Mouse (Mus musculus) CD4-positive helper T cell, adult 2 months (primary cell): Measurements from ENCODE around the gene Coasy.
"Not testable (repeated sequence)": the region's sequence is repeated elsewhere in the genome, so short reads cannot be mapped to it uniquely, and the experiment has no call there.

Experiments used
- DNase-seq: peaks from one replicate; pipeline ENCODE4 v3.0.0-alpha.2; 2012; ENCODE audit warnings: low read depth, missing footprints, low spot score

Coasy gene

DNA sequence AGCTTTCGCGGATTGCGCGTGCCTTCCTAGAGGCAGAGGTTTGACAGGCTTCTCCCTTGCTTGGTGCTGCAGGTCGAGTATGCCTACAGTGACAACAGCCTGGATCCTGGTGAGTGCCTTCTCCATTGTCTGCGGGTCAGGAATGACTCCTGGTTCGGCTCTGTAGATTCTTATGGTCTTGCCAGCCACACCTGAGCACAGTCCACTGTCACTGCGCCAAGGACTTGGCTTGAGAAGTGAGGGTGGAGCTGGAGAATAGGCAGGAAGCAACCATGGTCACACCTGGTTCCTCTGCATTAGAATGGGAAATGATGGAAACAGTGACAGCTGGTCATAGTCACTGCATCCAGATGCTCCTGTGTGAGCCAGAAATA lies 5.3 kb downstream of the Coasy start:
- no peak for DNase-seq

DNA sequence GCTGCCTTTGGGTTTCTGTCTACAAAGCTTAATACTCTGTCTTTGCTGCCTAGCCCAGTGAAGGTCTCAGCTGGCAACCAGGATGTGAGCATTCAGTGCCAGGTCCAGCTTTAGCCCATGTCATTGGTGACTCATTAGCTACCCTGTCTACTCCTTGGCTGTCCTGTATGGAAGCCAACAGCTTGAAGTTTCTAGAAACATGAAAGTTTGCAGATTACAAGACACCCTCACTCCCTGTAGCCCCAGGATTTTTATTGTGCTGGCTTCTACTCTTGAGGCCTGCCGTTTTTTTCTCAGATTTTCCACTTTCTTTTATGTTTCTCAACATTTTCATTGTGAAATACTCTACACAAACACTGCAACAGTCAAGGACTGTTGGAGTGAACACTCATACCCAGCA lies 7.6 kb downstream of the Coasy start:
- no peak for DNase-seq

DNA sequence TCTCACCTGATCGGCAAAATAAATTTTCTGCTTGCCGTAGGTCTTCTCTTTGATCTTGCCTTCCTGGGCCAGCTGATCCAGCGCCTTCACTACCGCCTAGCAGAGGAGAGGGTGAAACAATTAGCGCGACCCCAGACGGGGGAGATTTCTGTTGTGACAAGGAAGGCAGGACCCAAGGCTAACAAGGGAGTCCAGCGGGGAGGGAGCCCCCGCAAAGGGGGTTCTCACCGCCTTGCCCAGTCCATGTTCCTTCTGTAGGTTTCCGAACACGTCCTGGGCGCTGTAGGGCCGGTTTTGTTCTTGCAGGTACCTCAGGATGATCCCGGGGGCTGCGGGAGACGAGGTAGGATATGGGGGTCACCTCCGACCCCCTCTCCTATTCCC lies 12.6 kb downstream of the Coasy start:
- no peak for DNase-seq

DNA sequence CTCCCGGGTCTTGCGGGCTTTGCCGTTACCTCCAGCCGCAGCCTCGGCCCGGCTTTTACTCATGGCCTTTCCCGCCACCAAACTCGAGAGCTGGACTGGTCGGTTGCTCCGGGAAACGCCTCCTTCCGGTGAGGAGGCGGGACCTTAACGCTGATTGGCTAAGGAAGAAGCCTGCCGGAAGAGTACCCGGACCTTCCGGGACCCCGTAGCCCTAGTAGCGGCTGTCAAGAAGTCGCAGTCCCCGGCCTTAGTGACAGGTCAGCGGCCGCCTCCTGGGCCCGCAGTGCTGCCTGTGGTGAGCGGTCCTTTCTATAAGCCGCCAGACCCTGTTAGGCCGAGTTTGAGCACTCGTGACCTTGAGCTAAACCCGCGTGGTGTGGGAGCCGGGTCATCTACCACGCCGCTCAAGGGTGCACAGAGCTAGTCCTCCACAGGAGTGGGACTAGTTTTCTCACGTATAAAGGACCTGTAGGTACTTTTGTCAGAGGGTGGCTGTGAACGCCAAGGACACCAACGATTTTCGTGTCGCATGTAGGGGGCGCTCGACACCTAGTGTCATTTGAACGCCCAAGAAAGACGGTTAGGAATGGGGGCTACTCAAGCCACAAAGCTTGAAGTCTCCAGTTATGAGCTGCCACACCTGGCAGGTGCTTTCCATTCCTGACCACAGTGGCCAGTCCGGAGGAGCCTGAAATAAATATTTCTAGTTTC lies 13.1 kb downstream of the Coasy start, which contains the start of gene Psmc3ip:
Gene Psmc3ip, minus strand, starts transcription at position 123 of the 711 bp plus-strand sequence.
- peak; percentile 93 for DNase-seq

DNA sequence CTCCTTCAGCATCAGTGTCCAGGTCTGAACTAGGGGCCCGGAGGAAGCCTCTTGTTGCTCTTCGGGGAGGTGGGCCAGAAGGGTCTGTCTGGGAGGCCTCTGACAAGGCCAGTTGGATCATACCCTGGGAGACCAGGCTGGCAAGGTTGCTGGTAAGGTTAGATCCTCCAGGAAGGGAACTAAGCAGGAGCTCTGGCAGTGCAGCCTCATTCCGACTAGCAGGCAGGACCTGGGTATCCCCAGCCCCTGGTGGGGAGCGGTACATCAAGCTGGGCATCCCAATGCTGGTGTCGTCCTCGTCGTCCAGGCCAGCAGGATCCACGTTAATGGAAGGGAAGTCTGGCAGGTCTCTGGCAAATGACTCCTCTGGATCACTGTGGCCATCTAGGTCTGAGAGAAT lies 15.9 kb downstream of the Coasy start:
- no peak for DNase-seq

DNA sequence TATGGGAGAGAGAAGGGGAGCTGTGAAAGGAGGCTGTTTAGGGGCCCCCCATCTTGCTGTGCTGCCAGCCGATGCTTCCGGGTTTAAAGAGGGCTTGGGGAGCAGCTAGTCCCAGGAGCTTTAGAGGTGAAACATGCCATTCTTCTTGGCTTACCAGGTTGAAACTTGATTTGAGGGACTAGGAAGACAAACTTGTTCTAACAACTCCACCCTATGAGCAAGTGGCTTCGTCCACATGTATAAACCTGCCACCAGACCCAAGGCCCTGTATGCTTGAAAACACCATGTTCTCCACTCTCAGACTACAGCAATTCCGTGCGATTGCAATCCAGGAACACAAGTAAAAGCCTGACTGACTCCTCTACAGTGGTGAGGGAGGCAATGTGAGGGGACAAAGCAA lies 20.6 kb downstream of the Coasy start:
- DNase-seq, result no peak

DNA sequence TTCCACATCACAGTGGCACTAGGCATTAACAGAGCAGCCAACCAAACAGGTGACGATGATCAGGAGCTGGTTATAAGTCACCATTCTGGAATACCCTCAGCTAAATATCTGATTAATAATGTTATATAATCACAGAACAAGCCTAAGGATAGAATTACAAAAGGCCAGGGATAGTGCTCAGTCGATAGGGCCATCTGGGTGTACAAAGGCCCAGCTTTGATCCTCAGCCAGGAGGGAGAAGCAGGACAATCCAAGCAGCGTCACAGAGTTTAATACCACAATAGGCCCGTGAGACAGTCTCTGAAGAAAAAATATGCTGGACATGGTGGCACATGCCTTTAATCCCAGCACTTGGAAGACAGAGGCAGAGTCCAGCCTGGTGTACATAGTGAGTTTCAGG lies 27.0 kb downstream of the Coasy start:
- no peak for DNase-seq

DNA sequence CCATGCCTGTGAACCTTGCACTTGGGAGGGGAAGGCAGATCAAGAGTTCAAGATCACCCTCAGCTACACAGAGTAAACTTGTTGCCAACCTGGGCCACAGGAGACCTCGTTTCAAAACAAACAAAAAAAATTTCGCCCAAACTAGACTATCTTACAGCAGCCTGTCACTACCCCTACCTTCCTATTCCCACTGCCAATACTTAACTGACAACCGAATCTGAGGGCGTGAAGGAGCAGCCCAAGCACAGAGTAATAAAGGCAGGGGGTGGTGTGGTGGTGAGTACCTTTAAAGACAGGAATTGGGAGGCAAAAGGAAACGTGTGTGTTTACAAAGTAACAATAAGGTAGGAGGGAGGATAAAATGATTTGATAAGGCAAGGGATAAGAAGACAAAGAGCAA lies 28.3 kb downstream of the Coasy start:
- DNase-seq, result no peak

DNA sequence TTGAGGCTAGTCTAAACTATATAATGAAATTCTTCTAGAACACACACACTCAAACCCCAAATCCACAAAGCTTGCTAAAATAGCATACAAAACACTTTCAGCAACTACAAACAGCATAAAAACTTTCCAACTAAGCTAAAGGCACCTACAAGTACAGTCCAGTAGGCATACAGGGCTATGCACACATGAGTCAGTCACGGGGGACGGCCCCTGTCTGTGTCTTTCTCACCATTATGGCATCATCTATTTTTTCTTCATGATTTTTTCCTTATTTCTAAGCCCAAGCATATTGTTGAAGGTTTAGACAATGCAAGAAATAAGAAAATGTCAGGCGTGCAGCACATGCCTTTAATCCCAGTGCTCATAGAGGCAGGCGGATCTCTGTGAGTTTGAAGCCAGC lies 28.8 kb downstream of the Coasy start:
- DNase-seq, result no peak

DNA sequence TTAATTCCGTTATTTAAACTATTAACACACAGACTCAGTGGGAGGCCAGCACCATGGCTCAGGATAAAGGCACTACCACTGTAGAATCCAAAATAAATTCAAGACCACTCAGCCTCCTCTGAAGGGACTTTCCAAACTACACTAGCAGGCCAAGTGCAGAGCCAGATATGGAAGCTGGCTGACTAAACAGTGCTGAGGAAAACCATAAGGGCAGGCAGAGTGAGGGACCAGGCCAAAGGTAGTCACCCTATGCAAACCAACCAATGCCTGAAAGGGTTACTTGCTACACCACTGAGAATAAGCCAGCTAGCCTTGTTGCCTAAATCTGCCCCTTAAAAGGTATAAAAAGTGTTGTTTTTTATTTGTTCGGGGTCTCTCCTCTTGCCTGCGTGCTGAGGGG lies 29.8 kb downstream of the Coasy start:
- DNase-seq, result no peak

DNA sequence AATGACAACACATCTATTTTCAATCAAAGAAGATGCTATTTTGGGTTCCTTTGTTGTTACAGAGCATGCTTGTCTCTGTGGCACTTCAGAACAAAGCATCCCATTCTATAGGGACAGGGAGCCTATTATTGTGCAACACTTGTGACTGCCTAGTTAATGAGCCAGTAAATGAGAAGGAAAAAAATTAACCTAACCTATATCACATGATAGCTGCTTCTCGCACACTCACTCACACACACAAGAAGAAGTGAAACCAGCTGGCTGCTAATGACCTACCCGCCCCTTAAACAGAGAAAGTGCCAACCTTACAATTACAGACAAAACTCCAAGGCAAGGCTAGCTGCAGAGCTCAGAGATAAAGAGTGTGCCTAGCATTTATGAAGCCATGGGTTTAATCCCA lies 33.2 kb downstream of the Coasy start:
- DNase-seq, result no peak

DNA sequence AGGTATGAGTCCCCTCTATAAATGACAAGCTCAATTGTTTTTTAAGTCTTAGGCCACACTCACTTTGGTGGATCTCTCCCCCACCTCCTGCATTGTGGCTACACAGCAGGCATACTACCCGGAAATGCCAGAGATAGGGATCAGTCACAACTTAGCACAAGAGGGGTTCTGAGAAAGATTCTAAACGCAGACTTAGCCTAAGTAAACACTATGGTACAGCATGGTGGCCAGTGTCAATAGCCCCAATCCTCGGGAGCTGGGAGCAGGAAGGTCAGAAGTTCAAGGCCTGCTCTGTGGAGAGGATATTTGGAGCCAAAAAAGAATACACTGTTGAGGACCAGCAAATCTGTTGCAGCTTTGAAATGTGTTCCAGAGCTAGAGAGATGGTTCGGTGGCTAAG lies 35.7 kb downstream of the Coasy start:
- DNase-seq, result peak; percentile 27

DNA sequence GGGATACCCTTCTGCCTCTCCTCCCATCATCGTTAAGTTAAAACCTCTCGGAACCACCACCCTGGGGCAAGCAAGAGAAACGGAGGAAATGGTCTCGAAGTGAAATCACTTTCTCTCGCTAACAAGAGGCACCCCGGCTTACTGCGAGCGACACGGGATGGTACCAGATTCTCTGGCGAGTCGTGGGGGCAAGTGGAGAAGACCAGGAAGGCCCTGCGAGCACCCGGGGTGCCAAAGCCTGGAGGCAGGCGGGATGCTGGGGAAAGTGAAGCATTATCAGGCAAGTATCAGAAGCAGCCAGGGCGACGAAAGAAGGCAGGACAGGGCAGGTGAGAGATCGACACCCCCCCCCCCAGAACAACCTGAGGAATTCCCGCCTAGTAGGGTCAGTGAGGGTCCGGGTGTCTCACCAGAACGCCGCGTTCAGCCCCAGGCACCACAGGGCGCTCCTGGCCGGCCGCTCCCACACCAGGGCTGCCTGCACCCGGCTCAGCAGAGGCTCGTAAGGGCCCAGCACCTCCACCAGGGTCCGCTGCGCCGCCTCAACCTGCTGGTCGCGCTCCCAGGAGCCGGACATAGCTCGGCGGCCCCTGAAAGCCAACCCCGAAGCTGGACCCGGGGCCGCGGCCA lies 36.9 kb downstream of the Coasy start:
- no peak for DNase-seq

DNA sequence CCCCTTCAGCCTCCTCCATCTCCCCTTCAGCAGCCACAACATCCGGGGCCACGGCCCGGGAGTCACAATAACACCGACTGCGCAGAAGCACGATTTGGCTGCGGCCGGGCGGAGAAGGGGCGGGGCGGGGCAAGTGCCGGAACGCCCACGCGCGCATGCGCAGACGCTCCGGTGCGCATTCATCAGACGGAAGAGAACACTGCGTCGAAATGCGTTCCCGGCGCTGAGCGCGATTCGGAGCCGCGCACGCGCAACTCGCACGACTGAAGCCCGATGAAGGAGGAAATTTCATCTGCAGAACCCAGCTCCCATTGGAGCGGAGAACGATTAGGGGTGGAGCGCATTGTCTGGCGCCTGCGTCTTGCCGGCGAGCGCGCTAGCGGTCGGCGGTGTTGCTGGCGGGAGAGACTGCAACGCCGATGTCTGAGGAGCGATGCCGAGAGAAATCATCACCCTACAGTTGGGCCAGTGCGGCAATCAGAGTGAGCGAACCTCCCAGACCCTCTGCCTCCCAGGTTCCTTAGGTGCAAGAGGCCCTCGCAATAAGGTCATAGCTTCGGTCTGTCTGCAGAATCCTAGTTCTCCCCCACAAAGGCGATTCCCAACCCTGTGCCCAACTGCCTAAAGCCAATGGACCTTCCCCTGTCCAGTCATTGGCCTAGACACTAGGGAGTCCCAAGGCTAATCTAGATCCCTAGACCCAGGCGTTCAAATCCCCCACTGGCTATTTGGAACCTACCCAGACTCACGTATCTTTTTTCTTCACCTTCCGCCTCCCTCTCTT lies 37.6 kb downstream of the Coasy start, which contains the start of the genes Retreg3 and Tubg1:
Gene Retreg3, minus strand, starts transcription at position 133 of the 784 bp plus-strand sequence.
Gene Tubg1, plus strand, starts transcription at position 178 of the 784 bp plus-strand sequence.
- DNase-seq, result peak; percentile 100

DNA sequence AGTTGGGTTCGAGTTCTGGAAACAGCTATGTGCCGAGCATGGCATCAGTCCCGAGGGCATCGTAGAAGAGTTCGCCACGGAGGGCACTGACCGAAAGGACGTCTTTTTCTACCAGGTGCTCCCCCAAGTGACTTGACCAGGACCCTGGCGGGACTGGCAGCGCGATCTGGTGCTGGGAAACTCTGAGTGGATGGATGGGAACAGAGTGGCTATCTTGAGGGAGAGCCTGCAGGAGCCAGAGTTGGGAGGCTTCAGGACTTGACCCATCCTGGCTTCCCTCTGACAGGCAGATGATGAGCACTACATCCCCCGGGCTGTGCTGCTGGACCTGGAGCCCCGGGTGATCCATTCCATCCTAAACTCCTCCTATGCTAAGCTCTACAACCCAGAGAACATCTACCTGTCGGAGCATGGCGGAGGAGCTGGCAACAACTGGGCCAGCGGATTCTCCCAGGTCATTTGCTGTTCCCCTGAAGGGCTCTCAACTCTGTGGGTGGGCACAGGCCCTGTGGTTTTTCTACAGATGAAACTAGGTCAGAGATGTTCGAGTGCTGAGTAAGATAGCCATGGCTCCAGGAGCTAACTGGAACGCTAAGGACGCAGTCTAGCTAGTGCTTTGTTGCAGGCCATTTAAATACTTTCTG lies 38.3 kb downstream of the Coasy start:
- DNase-seq, result no peak

DNA sequence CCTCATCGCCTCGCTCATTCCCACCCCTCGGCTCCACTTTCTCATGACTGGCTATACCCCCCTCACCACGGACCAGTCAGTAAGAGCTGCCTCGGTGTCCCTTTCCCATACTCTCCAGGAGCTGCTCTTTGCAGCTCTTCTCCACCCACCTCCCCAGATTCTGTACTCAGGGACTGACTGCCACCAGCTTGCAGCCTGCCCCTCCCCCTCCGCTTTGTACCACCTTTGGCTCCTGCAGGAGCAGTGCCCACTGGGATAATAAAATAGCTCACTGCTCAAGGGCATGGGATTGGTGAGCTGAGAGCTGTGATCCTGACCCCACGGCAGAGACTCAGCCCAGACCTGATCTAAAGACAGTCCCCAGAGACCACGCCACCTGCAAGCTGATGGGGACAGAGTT lies 42.1 kb downstream of the Coasy start:
- DNase-seq, result not testable (repeated sequence)

DNA sequence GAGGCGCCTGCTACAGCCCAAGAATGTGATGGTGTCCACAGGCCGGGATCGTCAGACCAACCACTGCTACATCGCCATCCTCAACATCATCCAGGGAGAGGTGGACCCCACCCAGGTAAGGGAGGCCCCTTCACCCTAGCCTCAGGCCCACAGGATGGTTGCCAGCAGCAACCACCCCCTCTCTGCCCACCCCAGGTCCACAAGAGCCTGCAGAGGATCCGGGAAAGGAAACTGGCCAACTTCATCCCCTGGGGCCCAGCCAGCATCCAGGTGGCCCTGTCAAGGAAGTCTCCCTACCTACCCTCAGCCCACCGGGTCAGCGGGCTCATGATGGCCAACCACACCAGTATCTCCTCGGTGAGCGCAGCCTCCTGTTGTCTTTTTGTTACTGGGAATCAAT lies 42.6 kb downstream of the Coasy start:
- not testable (repeated sequence) for DNase-seq

DNA sequence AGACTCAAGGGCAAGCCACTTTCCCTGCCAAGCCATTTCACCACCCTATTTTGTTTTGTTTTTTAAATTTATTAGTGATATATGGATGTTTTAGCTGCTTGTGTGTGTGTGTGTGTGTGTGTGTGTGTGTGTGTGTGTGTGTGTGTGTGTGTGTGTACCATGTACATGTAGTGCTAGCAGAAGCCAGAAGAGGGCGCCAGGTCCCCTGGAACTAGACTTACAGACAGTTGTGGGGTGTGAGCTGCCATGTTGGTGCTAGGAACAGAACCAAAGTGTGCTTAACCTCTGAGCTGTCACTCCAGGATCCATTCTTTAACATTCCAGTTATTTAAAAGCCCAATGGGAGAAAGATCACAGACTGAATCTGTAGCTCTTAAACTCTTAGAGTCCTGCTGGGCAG lies 44.7 kb downstream of the Coasy start:
- DNase-seq, result peak; percentile 17

DNA sequence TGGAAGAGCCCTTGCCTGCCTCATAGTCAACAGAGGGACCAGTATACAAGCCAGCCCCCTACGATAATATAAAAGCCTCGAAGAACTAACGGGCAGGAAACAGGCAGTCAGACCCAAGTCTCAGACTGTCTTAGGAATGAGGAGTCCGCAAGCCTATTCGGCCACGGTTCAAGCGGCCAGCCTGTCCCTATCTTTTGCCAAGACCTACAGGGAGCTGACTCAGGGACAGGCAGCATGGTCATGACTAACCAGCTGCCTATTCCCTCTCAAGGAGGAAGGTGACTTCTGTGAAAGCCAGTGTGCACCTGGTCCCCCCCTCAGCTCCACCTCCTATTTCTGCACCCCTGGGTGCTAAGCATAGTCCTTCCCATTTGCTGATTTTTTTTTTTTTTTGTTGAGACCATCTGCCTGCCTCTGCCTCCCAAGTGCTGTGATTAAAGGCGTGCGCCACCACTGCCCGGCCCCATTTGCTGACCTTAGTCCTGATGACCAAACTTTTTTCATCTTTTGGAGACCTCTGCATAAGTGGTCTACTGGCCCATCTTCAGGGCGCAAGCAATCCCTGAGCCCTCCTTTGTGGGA lies 46.7 kb downstream of the Coasy start:
- DNase-seq, result no peak

DNA sequence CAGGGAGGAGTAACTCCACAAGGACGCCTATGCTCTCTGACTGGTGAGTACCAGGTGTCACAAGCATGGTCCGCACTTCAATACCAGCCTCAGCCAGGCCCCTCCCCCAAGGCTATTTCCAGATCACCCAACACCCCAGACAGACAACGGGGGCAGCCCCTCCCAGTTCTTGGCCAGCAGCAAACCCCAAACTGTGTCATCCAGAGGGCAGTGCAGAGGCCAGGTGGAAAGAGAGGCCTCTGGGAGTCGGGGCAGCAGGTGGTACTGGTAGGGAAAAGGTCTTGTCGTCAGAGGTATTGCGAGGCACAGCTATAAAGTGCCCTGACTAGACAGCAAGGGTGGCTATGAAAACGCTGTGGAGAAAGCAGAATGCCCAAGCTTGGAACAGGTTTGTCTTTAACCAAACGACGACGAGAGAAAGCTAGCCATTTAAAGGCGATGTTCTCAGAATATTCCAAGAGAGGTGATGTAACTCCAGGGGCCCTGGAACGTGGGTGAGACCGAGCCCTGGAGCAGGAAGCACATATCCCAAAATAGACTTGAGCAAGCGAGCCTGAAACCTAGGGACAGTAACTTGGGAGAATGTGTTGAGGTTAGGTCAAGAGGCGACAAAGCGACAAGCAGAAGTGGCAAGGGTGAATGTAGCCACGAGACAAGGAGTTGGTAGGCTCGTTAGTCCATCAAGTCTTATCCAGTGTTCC lies 47.8 kb downstream of the Coasy start:
- no peak for DNase-seq

DNA sequence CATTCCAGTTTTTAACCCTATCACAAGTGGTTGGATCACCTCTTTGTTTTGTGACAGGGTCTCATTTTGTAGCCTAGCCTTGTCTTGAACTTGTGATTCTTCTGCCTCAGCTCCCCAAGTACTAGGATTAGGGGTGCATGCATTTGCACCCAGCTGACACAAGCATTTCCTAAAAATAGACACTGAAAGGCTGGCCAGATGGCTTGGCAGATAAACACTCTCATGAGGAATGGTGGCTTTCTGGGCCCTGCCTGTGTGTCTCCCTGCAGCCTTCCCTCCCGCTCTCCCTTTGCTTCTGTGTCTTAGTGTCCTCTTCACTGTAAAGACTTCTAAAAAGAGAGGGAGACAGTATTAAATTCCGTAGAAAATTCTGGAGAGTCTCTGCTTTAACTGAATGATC lies 48.8 kb downstream of the Coasy start:
- no peak for DNase-seq
